Mouse (Mus musculus) midbrain, postnatal 0 days (tissue): ENCODE measurements at regions not wholly inside any gene's neighbourhood (a gene's known extent, or its start where the extent isn't known, plus 50 kb on each side); places are given as distances from the start of the nearest gene placed in this dataset.

Experiments used
- ATAC-seq: fragments of 200-750 bp; cut with Nextera tagmentation; 2 replicates; pipeline ENCODE4 v1.8.0; 2017; ENCODE audit warnings: moderate number of reproducible peaks, mild to moderate bottlenecking, moderate TSS enrichment, moderate library complexity; ENCODE audit not compliant: low FRiP score
- DNase-seq: peaks from one replicate; pipeline ENCODE4 v3.0.0-alpha.2; 2015; ENCODE audit warnings: low spot score
- H3K27ac ChIP-seq: fragments of 300-500 bp; sonication (generic); 2 replicates; pipeline ENCODE4 v1.5.1; 2014; ENCODE audit warnings: low read depth, mild to moderate bottlenecking, low read length, mixed read lengths
- H3K27me3 ChIP-seq: fragments of 300-500 bp; sonication (generic); 2 replicates; pipeline ENCODE4 v1.6.1; 2014; ENCODE audit warnings: low read length, control low read depth, mixed read lengths; ENCODE audit not compliant: insufficient read depth
- H3K36me3 ChIP-seq: fragments of 300-500 bp; sonication (generic); 2 replicates; pipeline ENCODE4 v1.6.1; 2014; ENCODE audit warnings: low read length, control low read depth, mixed read lengths; ENCODE audit not compliant: insufficient read depth
- H3K4me1 ChIP-seq: fragments of 300-500 bp; sonication (generic); 2 replicates; pipeline ENCODE4 v1.6.1; 2014; ENCODE audit warnings: mild to moderate bottlenecking, control low read depth, antibody characterized with exemption, low read length, mixed read lengths; ENCODE audit not compliant: insufficient read depth
- H3K4me2 ChIP-seq: fragments of 300-500 bp; sonication (generic); 2 replicates; pipeline ENCODE4 v1.6.1; 2014; ENCODE audit warnings: low read depth, mild to moderate bottlenecking, low read length, mixed read lengths; ENCODE audit not compliant: poor library complexity, severe bottlenecking
- H3K4me3 ChIP-seq: fragments of 300-500 bp; sonication (generic); 2 replicates; pipeline ENCODE4 v1.5.1; 2014; ENCODE audit warnings: low read depth, mild to moderate bottlenecking, low read length, moderate library complexity
- H3K9ac ChIP-seq: fragments of 300-500 bp; sonication (generic); replicated peaks from 2 replicates; pipeline ENCODE4 v1.6.1; 2014; ENCODE audit warnings: mild to moderate bottlenecking, low read length, moderate library complexity, mixed read lengths; ENCODE audit not compliant: poor library complexity, severe bottlenecking
- H3K9me3 ChIP-seq: fragments of 300-500 bp; sonication (generic); 2 replicates; pipeline ENCODE4 v1.6.1; 2016; ENCODE audit warnings: low read length, control low read depth
- CTCF ChIP-seq: IDR thresholded peaks from 2 replicates; pipeline ENCODE4 v1.5.1; 2016; ENCODE audit warnings: antibody characterized with exemption, mild to moderate bottlenecking
- WGBS: fragments of 180-500 bp; shearing (Covaris S2); extraction: QIAGEN DNeasy Blood & Tissue Kit; methylation state at CpG from one replicate; pipeline ENCODE4 v1.1.7; 2014; 5-methylcytosine and 5-hydroxymethylcytosine counted together

DNA sequence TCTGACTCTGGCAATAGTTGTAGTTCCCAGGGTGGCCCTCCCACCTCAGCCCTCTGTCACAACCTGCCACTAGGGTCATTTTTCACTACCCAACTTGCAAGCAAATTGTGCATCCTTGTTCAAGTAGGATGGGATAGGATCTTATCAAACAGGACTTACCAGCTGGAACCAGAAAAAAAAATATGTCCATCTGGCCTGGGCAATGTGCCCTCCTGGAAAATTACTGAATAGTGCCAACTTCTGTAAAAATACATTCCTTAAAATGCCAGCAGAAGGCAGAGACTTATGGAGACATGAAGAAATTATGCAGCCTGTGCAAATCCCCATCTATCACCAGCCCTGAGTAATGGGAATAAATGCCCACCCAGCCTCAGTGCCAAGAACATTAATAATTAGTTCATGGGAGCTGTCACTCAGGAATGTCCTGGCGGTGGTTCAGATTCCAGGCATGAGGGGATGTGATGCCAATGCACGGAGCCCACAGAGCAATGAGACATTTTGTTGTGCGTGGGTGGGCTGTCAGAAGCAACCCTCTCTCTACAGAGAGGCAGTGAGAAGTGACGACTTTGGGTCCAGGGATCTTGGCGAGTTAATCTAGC lies 139.6 kb downstream of the Otor start:
- H3K9ac ChIP-seq, result no peak overlapping the region
- H3K9me3 ChIP-seq, result no peaks in the 10 kb centered on the region
- no peaks in the 10 kb centered on the region for H3K27me3 ChIP-seq
- DNase-seq (peak; percentile 68), ATAC-seq (peak; percentile 16; the same call in 1 of the 2 replicates)
- no peak overlapping the region for H3K4me2 ChIP-seq
- H3K4me1 ChIP-seq, result no peaks in the 10 kb centered on the region
- no peaks in the 10 kb centered on the region for H3K36me3 ChIP-seq
- no peak for TF ChIP-seq CTCF
- no peak overlapping the region for H3K27ac ChIP-seq
- no peak overlapping the region for H3K4me3 ChIP-seq
- 59% methylated on average over 5 of the region's 5 CpGs for WGBS

DNA sequence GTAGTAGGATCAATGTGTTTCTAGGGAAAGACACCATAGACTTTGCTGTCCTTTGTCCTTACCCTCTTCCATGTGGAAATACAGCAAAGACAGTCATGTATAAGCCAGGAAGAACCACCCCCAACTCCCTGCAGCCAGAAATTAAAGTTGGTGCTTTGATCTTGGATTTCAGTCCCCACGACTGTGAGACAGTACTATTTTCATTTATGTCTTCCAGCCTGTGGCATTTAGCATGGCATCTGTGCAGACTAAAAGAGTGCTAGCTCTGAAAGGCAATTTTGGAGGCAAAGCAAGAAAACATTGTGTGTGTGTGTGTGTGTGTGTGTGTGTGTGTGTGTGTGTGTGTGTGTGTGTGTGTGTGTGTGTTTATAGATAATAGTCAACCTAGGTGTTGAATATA lies 144.1 kb downstream of the Otor start:
- WGBS, result 46% methylated on average over 1 of the region's 1 CpGs
- no peak for TF ChIP-seq CTCF
- no peak for ATAC-seq

DNA sequence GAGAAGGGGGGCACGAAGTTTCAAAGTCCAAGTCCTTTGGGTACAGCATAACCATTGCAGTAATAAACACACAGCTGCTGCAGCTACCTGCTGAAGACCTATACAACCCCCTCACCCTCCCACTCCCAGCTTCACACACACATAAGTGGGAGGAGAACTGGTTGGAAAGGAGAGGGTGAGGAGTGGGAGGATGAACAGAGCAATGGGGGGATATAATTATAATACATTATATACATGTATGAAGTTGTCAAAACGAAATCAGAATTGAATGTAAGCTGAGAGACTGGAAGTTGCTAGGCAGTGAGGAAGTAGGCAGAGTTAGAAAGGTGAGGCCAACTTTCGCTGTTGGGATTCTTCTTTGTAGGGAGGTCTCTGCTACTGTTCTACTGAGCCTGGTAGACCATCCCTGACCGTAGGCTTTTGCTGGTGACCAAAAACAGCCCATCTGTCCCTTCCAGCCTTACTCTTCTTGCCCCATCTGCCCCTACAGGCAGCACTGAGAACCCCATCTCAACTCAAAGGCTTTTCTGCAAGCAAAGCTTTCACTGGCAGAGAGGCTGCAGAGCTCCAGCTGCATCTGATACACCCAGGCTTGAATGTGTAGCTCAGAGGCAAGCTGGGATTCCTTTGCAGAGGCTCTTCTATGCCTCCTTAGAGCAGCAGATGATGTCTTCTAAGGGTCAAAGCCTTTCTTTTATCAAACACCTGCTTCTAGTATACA lies 146.3 kb downstream of the Otor start:
- WGBS, result 69% methylated on average over 4 of the region's 4 CpGs
- 0 out of 2 replicates have a peak, but pooled peaks cover 5% of the 10 kb centered on the region for H3K9me3 ChIP-seq
- 0 out of 2 replicates have a peak, but pooled peaks have one; percentile 10 for TF ChIP-seq CTCF
- DNase-seq (no peak), ATAC-seq (no peak)
- H3K27ac ChIP-seq, result no peak overlapping the region
- no peak overlapping the region for H3K4me3 ChIP-seq
- no peaks in the 10 kb centered on the region for H3K36me3 ChIP-seq
- no peak overlapping the region for H3K4me2 ChIP-seq
- H3K9ac ChIP-seq, result no peak overlapping the region
- no peaks in the 10 kb centered on the region for H3K27me3 ChIP-seq
- H3K4me1 ChIP-seq, result no peaks in the 10 kb centered on the region

More for the DNA sequence above, 144.1 kb downstream of the Otor start:
- H3K9ac ChIP-seq, result no peak overlapping the region
- H3K27me3 ChIP-seq, result no peaks in the 10 kb centered on the region
- H3K4me1 ChIP-seq, result no peaks in the 10 kb centered on the region
- no peak overlapping the region for H3K27ac ChIP-seq
- no peak for DNase-seq
- no peak overlapping the region for H3K4me3 ChIP-seq
- H3K9me3 ChIP-seq, result 0 out of 2 replicates have a peak, but pooled peaks cover 5% of the 10 kb centered on the region
- no peaks in the 10 kb centered on the region for H3K36me3 ChIP-seq
- no peak overlapping the region for H3K4me2 ChIP-seq

DNA sequence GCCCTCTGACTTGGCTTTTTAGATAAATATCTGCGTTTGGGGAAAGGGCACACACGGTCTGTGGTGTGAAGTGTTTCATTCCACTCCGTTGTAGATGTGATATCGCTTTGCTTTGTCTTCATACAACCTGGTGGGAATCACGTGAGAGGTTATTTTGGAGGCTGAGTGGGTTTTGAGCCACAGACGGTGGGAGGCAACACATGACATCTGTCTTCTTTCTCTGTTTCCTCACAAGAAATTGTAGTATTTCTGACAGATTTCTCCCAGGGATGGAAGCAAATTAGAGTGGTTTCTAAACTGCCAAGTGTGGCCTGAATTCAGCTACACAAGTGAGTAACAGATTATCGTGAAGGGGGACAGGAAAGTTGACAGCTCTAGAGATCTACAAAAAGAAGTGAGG lies 155.5 kb downstream of the Otor start:
- WGBS, result 83% methylated on average over 7 of the region's 7 CpGs
- DNase-seq, result no peak
- no peak for ATAC-seq
- Histone ChIP-seq H3K9me3 (no peaks in the 10 kb centered on the region), H3K4me1 (no peaks in the 10 kb centered on the region), H3K4me2 (no peak overlapping the region), H3K36me3 (no peaks in the 10 kb centered on the region), H3K27me3 (no peaks in the 10 kb centered on the region), H3K4me3 (no peak overlapping the region), H3K9ac (no peak overlapping the region), H3K27ac (no peak overlapping the region)
- TF ChIP-seq CTCF, result no peak

DNA sequence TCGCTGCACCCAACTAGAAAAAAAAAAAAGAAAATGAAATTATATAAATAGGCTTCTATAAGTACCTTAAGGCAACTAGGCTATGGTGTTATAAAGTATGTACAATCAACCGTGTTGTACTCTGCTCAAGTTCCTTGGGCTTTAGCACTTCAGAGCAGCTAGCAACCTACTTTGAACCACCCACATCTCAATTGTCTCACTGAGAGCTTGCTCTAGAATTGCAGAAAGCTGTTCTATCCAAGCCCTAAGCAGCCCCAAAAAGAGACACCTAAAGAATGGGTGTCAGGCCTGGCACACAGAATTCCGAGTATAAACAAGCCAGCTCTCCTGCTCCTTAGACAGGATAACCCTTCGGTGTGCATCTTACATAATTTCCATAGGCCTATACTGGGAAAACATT lies 162.0 kb downstream of the Otor start:
- H3K27ac ChIP-seq, result no peak overlapping the region
- no peak for ATAC-seq
- no peak for TF ChIP-seq CTCF
- no peak for DNase-seq
- no peaks in the 10 kb centered on the region for H3K4me1 ChIP-seq
- H3K36me3 ChIP-seq, result no peaks in the 10 kb centered on the region
- no peak overlapping the region for H3K9ac ChIP-seq
- no peaks in the 10 kb centered on the region for H3K9me3 ChIP-seq
- H3K4me3 ChIP-seq, result no peak overlapping the region
- 85% methylated on average over 4 of the region's 4 CpGs for WGBS
- H3K27me3 ChIP-seq, result no peaks in the 10 kb centered on the region
- no peak overlapping the region for H3K4me2 ChIP-seq

DNA sequence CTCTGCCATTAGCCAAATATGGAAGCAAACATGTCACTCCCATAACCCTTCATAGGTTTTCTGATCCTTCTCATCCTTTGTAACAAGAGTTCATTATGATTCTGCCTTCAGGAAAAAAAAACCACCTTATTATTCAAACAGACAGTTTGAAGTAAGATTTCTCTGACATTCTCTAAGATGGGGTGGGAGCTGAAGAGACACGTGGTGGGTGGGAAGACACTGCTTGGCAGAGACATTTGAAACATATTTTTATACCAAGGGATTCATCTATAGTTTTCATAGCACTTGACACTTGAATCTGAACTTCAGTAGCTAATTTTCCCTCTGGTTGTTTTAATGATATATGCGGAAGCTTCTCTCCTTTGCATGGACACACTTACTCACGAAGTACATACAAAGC lies 165.5 kb downstream of the Otor start:
- Histone ChIP-seq H3K4me1 (no peaks in the 10 kb centered on the region), H3K36me3 (no peaks in the 10 kb centered on the region), H3K9ac (no peak overlapping the region), H3K4me3 (no peak overlapping the region), H3K27ac (no peak overlapping the region), H3K9me3 (no peaks in the 10 kb centered on the region), H3K27me3 (no peaks in the 10 kb centered on the region), H3K4me2 (no peak overlapping the region)
- no peak for TF ChIP-seq CTCF
- WGBS, result 78% methylated on average over 3 of the region's 3 CpGs
- ATAC-seq (no peak), DNase-seq (no peak)
